Mouse (Mus musculus): ENCODE results near the gene Nop56.

The Nop56 gene

DNA sequence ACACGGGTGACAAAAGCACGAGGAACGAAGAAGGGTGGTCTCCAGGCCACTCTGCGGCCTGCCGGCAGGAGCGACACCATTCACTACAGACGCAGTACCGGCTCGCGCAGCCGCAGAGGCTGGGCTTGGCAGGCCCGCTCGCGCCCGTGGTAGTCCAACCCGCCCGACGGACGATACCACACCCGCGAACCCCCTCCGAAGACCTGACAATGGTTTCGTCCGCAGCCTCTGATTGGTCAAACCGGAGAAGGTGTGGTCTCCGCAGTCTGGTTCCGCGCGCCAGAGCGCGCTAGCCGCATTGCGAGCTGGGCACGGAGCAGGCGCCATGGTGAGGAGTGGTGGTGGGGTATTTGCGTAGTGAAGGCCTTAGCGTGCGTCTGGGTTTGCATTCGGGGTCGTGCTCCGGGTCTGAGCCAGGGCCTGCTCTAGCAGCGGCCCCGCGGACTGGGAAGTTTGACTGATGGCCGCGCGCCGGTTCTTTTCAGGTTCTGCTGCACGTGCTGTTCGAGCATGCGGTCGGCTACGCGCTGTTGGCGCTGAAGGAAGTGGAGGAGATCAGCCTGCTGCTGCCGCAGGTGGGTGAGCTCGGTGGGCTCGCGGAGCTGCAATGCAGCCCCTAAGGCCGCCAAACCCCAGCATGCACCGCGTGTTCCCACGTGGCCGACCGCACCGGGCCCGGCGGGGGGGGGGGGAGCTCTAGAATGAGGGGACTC lies at the start of gene Nop56:
TSS of gene Nop56 (plus strand) at position 282 of the 713 bp plus-strand sequence.
- DNase-seq (ENCODE audit: low spot score in 2 of 2) = peak; percentile 99 to 100

DNA sequence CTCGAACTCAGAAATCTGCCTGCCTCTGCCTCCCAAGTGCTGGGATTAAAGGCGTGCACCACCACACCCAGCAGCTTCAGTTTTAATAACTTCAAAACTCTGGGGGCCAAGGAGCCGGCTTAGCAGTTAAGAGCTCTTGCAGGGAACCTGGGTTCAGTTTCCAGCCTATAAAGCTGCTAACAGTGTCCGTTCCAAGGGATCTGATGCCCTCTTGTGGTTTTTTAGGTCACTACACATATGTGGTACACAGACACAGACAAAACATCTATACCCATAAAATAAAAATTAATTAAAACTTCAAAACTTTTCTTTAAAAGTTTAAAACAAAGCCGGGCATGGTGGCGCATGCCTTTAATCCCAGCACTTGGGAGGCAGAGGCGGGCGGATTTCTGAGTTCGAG lies 27.3 kb upstream of the Nop56 start:
- peak in 1 of 2 experiments; percentile 6 for DNase-seq (ENCODE audit: low spot score in 2 of 2)

DNA sequence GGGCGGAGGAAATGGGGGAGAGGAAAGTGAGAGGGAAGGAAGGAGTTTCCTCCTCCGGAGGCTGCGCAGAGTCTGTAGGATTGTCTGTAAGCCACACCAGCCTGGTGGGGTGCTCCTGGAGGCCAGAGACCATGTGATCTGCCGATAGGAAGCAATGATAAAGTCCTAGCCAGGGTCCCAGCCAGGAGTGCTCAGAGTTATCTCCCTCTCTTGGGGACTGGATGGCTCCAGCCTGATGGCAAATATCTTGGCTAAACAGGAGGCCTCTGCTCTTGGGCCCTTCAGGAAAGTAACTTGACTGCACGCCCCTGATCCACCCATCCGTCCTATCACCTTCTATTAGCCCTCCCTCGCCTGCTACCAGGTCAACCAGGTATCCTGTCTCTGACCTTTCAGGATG lies 26.0 kb upstream of the Nop56 start:
- DNase-seq (ENCODE audit: low spot score in 2 of 2) = no peak

DNA sequence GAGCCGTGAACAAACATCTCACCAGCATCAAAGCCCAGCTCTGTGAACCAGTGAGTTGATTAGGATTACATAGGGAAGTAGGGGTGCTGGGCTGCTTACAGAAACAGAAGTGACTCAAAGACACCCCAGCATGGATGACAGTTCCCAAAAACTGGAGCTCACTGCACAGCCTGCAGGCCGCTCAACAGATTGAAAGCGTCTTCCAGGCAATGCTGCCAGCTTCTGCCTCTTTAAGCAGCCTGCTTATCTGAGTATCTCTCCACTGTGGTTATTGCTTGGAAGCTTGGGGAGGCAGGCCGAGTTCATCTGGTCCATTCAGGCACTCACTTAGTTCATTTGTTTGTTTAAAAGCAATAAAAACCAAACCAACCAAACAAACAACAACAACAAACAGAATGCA lies 17.5 kb upstream of the Nop56 start:
- DNase-seq (ENCODE audit: low spot score in 2 of 2) = no peak

DNA sequence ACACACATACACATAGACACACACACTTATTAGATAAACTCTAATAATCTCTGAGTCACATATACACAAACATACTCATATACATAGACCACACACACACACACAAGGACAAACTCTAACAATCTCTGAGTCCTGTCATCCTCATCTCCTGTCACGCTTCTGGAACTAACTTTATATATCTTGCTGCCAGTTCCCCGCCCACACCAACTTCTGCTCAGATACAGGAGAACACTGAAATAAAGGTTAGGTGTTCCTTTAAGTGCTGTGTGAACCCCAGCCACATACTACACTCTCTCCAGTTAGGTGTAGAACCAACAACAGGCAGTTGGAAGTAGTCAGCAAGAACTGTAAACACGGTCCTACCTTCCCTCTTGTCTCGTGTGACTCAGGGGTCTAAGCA lies 13.4 kb upstream of the Nop56 start:
- no peak for DNase-seq (ENCODE audit: low spot score in 2 of 2)

DNA sequence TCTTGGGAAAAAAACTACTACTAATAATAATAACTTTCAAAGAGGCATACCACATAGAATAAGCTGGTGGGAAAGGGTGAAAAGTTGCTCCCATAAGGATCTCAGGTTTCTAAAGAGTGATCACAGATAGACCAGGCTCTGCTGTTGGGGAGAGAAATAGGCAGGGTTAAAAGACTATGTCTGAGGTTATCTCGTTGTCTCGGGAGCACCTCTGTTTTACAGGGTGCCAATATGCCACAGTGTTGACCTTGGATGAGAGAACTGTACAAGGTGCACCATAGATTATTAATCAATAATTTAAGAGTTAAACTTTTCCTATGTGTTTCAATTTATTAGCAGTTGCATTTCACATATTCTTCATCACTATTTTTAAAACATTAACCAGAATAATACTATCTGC lies 12.3 kb upstream of the Nop56 start:
- DNase-seq (ENCODE audit: low spot score in 2 of 2) = no peak

DNA sequence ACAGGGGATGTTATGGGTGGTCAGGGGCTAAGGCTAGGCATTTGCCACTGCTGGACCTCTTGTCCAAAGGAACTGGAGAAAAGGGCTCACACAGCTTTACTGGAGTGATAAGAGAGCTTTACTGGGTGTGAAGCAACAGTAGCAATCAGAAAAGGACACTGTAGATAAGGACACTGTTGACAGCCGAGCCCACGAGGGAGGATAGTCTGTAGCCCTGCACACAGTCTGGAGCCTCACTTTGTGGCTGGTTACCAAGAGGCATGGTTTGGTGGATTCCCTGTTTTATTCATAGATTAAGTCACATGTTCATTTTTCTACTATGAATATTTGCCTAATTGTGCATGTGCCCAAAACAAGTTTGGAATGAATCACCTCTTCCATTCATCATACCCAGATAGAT lies 11.8 kb upstream of the Nop56 start:
- DNase-seq (ENCODE audit: low spot score in 2 of 2) = no peak

DNA sequence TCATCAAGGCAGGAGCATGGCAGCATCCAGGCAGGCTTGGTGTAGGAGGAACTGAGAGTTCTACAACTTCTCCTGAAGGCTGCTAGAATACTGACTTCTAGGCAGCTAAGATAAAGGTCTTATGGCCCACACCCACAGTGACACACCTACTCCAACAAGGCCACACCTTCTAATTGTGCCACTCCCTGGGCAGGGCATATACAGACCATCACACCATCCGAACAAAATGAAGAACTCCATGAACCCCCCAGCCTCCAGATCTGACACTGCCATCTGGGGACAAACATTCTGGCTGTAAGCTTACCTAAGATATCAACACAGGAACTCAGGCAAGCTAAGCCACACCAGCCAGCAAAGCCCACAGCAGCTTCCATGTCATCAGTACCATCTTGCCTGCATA lies 8.7 kb upstream of the Nop56 start:
- no peak for DNase-seq (ENCODE audit: low spot score in 2 of 2)

DNA sequence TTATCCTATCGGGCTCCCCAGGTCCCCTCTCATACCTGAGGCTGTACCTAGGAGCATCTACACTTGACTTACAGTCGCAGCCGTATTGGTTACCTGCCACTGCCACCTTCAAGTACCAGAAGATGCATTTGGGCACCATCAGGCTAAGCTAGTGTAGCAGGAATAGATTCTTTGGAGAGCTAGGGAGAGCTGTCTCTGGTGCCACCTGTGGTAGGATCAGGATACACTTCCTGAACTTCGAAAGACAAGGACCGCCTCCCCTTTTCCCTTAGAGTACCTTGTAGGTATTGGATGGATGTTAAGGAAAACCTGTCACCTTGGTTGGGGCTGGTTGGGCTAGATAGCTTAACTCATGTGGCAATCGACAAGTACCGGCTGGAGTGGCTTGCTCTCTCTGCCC lies 6.2 kb upstream of the Nop56 start:
- DNase-seq (ENCODE audit: low spot score in 2 of 2) = no peak

DNA sequence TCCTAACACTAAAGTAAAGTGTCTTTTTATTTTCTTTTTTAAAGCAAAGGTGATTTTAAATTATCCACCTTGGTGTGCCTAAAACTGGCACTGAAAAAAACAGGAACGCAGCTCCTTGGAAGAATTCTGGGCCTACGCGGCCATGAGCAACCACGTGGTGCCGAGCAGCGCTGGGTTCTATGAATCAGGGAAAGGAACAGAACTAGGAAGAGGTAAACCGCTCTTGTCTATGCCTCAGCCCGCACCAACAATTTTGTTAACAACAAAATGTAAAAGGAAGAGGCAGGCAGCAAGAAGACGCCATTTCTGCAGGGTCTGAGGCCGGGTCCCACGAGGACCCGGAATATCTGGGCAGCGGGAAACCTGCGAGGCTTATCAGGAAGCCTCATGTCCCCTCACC lies 498 bp upstream of the Nop56 start:
- DNase-seq (ENCODE audit: low spot score in 2 of 2) = no peak

DNA sequence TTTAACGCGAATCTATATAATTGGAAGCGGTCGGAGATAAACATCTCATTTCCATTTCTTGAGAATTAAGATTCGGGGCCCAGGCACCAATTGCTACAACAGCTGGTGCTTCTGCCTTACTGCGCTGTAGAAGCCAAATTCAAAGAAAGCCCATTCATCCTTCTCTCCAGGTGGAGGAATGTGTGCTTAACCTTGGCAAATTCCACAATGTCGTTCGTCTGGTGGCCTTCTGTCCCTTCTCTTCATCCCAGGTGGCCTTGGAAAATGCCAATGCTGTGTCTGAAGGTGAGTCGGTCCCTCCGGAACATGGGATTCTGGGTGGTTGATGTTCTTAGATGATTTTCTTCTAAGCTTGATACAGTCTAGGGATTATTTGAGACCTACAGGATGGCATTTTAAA lies 632 bp downstream of the Nop56 start:
- no peak for DNase-seq (ENCODE audit: low spot score in 2 of 2)

DNA sequence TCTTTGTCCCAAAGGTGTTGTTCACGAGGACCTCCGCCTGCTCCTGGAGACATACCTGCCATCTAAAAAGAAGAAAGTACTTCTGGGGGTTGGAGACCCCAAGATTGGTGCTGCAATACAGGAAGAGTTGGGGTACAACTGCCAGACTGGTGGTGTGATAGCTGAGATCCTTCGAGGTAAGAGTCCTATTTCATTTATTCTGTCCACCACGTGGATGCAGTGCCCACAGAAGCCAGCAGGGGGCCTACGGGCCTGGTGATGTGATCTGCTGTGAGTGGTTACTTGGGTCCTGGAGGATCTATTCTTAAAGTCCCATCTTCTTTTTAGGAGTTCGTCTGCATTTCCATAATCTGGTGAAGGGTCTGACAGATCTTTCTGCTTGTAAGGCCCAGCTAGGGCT lies 1.4 kb downstream of the Nop56 start:
- peak in 1 of 2 experiments; percentile 73 for DNase-seq (ENCODE audit: low spot score in 2 of 2)

DNA sequence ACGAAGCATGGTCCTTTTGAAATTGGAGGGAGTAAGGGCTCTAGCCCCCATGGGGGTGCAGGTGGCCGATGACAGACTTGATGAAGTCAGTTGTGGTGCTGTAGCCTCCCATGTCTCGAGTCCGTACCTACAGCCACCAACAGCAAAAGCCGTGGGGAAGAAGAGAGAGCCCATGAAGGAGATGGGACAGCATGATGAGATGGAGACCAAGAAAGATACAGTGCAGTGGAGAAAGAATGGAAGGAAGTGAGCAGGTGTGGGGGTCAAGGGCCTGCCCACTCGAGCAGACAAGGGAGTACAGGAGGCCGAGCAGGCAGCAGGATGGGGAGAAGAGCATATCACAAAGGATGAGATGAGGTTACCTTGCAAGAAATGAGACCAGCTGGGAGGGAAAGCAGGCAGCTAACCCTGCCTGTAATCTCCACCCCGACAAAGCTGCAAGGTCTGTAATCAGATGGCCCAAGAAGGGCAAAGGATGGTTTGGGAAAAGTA lies 5.4 kb downstream of the Nop56 start:
- DNase-seq (ENCODE audit: low spot score in 2 of 2) = no peak

DNA sequence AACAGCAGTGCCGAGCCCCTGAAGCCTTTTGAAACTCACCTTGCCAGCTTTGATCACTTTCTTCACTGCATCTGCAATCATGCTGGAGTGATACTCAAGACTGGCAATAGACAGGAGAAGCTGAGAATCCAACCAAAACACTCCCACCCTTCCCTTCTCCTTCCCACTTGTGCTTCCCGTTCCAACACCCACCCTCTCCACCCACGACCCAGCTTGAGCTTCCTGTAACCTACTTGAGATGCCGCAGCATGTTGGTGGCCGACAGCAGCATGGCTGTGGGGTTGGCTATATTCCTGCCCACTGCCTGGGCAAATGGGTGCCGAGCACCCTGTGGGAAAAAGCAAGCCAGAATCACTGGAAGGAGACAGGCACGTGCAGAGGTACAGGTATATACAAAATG lies 6.0 kb downstream of the Nop56 start:
- no peak for DNase-seq (ENCODE audit: low spot score in 2 of 2)

DNA sequence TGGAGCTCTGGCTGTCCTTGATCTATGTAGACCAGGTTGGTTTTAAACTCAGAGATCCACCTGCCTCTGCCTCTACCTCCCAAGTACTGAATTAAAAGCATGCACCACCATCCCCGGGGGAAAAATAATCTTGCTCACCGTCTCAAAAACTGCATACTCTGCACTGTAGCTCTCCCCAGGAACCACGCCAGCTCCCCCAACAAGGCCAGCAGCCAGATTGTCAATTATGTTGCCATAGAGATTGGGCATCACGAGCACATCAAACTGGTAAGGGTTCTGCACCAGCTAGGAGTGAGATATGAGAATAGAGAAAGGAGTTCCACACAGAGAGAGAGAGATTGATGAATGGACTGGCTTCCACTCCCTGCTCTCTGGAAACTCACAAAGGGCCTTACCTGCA lies 6.6 kb downstream of the Nop56 start:
- no peak for DNase-seq (ENCODE audit: low spot score in 2 of 2)

DNA sequence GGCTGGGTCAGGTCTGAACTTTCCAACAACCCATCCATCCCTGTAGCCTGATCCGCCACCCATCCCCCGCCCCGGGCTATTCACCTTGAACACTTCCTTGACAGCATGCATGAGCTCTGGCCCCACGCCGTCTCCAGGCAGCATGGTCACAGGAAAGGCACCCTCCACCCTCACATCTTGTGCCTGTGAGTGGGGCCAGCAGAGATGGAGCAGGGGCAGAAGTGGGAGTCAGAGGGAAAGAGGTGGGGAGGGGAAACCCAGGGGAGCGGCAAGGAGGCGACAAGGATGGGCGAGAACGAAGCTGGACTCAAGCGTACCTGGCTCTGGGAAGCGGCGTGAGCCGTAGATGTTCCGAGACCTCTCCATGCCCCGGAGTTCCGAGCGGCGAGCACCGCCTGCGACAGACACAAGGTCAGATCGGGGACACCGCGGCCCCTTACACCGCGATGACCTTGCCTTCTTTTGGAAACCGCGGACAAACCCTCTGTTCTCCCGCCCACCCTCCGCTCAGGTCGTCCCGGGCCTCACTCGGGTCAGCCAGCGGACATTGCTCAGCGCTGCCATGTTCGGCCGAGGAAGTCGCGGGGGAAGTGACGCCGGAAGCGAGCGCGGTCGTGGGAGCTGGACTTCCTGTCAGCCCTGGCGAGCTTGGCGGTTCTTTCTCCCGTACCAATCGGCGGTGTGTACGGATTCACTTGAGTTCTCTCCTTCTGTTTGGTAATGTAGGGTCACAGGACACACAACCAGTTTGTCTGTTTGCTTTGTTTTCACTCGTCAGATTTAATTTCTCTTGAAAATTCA lies 9.8 kb downstream of the Nop56 start, which contains the start of gene Idh3b:
TSS of gene Idh3b (minus strand) at position 694 of the 801 bp plus-strand sequence.
- DNase-seq (ENCODE audit: low spot score in 2 of 2) = peak; percentile 74 to 86

DNA sequence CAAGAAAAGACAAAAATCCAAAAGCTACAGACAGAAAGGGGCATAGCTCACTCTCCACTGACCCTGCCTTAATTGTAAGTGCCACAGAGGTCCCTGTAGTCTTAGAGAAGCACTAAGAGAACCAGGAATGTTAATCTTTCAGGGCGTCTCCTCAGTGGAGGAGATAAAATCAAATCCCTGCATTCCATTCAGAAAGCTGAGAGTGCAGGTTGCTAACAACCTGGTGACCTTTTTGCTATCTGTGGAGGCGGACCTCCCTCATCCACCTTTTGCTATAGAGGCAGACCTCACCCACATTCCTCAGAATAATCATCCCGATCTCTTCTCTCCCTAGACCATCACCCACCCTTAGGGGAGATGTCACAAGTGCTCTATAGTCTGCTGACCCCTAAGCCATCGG lies 14.9 kb downstream of the Nop56 start:
- DNase-seq (ENCODE audit: low spot score in 2 of 2) = no peak

DNA sequence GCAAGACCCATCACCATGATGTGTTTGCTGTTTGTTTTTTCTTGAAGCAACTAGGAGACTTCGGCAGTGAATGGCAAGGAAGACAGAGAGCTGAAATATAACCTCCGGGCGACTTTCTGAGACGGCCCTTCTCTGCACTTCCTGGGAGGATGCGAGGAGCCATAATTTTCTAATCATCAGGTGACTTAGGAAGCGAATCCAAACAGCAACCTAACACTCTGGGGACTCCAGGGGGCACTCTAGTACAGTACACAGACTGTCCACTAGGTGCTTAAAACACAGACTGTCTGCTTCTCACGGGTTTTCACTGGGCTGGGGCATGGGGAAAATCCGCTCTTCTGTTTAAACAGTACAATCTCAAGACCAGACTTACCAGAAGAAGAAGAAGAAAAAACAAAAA lies 17.2 kb downstream of the Nop56 start:
- DNase-seq (ENCODE audit: low spot score in 2 of 2) = peak in 1 of 2 experiments; percentile 72

DNA sequence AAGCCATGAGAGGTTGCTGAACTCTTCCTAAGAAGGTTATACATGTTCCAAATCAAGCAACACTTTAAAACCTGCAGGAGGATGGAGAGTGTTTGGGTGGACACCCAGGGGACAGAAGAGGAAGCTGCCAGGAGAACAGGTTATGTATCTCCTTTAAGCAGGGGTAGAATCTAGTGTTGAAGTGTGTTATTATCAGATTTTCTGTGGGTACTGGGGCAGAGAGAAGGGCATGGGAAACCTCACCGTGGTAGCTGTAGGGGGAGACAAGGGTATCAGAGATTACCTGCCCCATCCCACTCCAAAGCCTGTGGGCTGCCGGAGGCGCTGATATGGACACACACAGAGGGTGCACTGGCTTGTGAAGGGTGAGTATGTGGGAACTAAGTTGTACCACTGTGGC lies 18.8 kb downstream of the Nop56 start:
- DNase-seq (ENCODE audit: low spot score in 2 of 2) = no peak

DNA sequence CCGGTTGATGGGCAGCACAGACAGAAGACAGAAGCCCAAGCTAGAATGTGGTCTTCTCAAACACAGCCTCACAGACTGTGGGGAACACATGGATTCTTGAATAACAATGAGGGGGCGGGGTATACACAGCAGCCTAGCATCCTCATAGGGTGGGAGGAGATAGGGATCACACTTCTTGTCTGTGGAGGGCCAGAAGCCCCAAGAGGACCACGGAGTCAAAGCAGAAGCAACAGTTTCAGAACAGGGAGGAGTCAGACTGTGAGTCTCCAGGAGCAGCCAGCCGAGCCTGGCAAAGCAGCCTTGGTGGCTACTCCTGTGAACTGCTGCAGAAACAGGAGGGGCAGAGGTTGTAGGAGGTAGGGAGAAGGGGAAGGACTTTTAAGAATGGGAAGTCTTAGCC lies 19.3 kb downstream of the Nop56 start:
- no peak for DNase-seq (ENCODE audit: low spot score in 2 of 2)

DNA sequence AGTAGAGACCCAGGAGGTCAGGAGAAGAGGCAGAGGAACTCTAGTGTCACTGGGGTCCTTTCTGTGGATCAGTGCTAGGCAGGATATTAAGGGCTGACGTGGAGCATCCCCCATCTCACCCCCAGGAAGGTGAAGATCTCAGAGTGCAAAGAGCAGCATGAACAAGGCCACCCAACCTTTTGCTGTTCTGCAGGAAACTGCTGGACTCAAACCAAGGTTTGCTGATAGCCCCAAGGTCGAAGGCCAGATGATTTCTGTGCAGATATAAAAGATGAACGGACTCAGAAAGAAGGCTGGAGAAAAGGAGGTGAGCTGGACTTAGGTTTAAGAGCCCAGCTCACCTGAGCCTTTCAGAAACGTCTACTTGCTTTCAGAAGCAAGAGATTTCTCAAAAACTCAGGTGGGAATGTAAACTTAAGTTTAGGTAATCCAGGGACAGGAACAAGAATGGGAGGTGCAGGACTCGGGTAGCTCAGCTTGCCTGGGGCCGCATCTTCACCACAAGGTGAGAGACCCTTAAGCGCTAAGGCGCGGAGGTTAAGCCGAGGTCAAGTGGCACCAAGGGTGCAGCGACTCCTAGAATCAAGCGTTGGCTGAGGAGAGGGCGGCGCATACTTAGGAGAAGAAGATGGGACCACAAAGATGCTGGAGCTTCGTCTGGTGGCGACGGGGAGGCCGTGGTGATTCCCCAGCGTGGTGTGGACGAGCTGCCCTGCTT lies 20.1 kb downstream of the Nop56 start:
- DNase-seq (ENCODE audit: low spot score in 2 of 2) = no peak

DNA sequence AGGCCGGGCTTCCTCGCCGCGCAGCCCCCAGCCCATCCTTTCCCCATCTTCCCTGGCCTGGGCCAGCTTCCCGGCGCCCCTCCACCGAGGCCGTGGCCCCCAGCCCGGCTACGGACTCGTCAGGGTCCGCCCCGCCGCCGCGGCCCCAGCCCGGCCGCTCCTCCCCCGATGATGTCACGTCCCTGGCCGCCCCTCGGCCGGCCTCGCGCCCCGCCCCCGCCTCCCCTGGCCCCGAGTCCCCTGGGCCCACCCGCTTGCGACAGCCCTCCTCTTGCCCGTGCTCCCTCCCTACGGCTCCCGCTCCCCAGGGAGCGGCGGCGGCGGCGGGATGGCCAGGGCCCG lies 20.7 kb downstream of the Nop56 start, which contains the start of gene Ebf4:
TSS of gene Ebf4 (plus strand) at position 234 of the 342 bp plus-strand sequence.
- peak in 1 of 2 experiments; percentile 62 for DNase-seq (ENCODE audit: low spot score in 2 of 2)
